Mouse (Mus musculus) embryonic facial prominence, embryonic 10.5 days (tissue): ENCODE results near the gene Agps. TPM values are rescaled to one million over a fixed set of nuclear protein-coding genes. Genes with fewer than 3 reads are reported as not detected.

ENCODE experiments used
- DNase-seq: peaks from one replicate; pipeline ENCODE4 v3.0.0-alpha.2; 2017; ENCODE audit warnings: low spot score
- H3K27ac ChIP-seq: fragments of 300-500 bp; sonication (generic); replicated peaks from 2 replicates; pipeline ENCODE4 v1.5.1; 2016; ENCODE audit warnings: mild to moderate bottlenecking
- H3K27me3 ChIP-seq: fragments of 300-500 bp; sonication (generic); replicated peaks from 2 replicates; pipeline ENCODE4 v1.6.1; 2016; ENCODE audit warnings: low read depth, mild to moderate bottlenecking; ENCODE audit not compliant: poor library complexity, severe bottlenecking
- H3K36me3 ChIP-seq: fragments of 300-500 bp; sonication (generic); replicated peaks from 2 replicates; pipeline ENCODE4 v1.6.1; 2016; ENCODE audit warnings: mild to moderate bottlenecking, moderate library complexity
- H3K4me1 ChIP-seq: fragments of 300-500 bp; sonication (generic); 2 replicates; pipeline ENCODE4 v1.6.1; 2016
- H3K4me3 ChIP-seq: fragments of 300-500 bp; sonication (generic); 2 replicates; pipeline ENCODE4 v1.5.1; 2016; ENCODE audit warnings: mild to moderate bottlenecking, moderate library complexity
- H3K9me3 ChIP-seq: fragments of 300-500 bp; sonication (generic); 2 replicates; pipeline ENCODE4 v1.6.1; 2016; ENCODE audit warnings: mild to moderate bottlenecking
- WGBS: fragments of 180-500 bp; shearing (Covaris S2); methylation state at CpG from one replicate; pipeline ENCODE4 v1.1.7; 2016; 5-methylcytosine and 5-hydroxymethylcytosine counted together
- polyA plus RNA-seq: library from polyadenylated mRNA; unstranded; fragments of >200 nt; fragmentation: Nextera tagmentation; extraction: Ambion mirVana; gene quantifications from 2 replicates; pipeline ENCODE4 v1.2.1, GENCODE M21; 2016

Gene Agps
- polyA plus RNA-seq, 1 experiment from 2014 or later: 48.7 TPM

DNA sequence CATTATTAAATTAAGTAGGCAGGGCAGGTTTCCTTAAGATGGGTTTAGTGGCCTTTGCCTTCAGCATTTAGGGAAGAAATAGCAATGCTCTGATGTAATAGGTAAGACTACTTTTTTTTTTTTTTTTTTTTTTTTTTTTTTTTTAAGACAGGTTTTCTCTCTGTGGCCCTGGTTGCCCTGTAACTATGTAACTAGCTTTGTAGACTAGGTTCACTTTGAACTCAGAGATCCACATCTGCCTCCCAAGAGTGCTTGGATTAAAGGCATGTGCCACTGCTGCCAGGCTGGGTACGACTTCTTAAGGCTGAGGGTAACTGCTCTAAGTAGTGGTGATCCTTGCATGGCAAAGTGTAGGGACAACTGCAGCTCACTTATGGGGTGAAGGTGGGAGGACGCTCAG lies 2.5 kb downstream of the Agps start:
- H3K4me3 ChIP-seq: no peak overlapping the region
- no peaks in the 10 kb centered on the region for H3K9me3 ChIP-seq
- peaks cover 37% of the 10 kb centered on the region for H3K4me1 ChIP-seq
- DNase-seq: no peak
- H3K27ac ChIP-seq: no peak overlapping the region
- no peaks in the 10 kb centered on the region for H3K27me3 ChIP-seq
- peaks cover 5% of the 10 kb centered on the region; the same call in 1 of the 2 replicates for H3K36me3 ChIP-seq
- WGBS: 82% methylated on average over 2 of the region's 2 CpGs

DNA sequence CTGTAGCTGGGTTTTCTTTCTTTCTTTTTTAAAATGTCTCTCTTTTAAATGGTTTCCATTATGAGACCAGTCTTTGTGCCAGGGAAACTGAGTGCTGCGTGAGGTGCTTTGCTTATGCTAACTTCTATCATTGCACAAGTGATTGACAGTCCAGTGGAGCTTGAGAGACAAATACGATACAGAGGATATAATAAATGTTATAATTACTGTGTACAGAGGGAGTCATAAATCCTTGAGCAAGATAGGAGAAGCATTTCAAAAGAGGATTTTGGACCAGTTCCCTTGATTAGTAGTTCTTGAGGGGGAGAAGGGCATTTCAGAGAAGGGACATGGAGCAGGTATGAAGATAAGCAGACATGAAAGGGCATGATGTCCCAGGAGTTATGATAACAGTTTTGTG lies 10.3 kb downstream of the Agps start:
- Histone ChIP-seq H3K4me3 (no peak overlapping the region), H3K9me3 (no peaks in the 10 kb centered on the region), H3K27me3 (no peaks in the 10 kb centered on the region), H3K27ac (no peak overlapping the region), H3K4me1 (0 out of 2 replicates have a peak, but pooled peaks cover 5% of the 10 kb centered on the region), H3K36me3 (no peaks in the 10 kb centered on the region)
- no peak for DNase-seq
- WGBS: 88% methylated on average over 2 of the region's 2 CpGs

DNA sequence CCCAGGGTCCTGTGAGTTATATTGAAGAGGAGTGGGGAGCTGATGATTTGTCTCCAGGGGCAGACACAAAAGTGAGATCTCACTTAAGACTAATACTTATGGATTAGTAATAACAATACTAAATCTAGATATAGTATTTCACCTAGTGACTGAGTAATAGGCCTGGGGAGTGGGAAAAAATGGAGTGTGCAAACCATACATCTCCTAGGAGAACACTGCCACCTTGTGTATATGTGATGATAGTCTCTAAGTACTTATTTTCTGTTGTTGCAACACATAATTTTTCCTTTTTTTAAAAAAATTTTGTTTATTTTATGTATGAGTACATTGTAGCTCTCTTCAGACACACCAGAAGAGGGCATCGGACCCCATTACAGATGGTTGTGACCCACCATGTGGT lies 15.7 kb downstream of the Agps start:
- no peak overlapping the region for H3K27ac ChIP-seq
- 95% methylated on average over 1 of the region's 1 CpGs for WGBS
- no peaks in the 10 kb centered on the region for H3K27me3 ChIP-seq
- H3K4me3 ChIP-seq: no peak overlapping the region
- no peaks in the 10 kb centered on the region for H3K9me3 ChIP-seq
- DNase-seq: no peak
- 0 out of 2 replicates have a peak, but pooled peaks cover 4% of the 10 kb centered on the region for H3K36me3 ChIP-seq
- H3K4me1 ChIP-seq: peaks cover 6% of the 10 kb centered on the region; the same call in 1 of the 2 replicates

DNA sequence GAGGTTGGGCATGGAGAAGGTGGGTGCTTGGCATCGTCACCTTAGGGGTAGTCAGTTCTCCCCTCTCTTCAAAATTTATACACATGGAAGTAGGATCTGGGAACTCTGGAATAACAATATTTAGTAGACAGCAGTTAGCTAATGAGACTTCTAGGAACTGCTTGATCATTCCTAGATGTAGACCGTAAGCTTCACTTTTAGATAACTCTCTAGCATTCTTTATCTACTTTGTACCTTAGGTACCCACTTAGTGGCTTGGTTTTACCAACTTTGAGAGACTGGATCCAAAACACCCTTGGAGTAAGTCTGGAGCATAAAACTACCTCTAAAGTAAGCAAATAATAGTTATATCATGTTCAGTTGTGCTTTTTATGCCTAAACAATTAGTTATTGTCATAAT lies 20.5 kb downstream of the Agps start:
- peaks cover 22% of the 10 kb centered on the region for H3K36me3 ChIP-seq
- H3K9me3 ChIP-seq: no peaks in the 10 kb centered on the region
- no peak overlapping the region for H3K4me3 ChIP-seq
- peaks cover 5% of the 10 kb centered on the region; the same call in 1 of the 2 replicates for H3K4me1 ChIP-seq
- 90% methylated on average over 2 of the region's 2 CpGs for WGBS
- no peak overlapping the region for H3K27ac ChIP-seq
- no peaks in the 10 kb centered on the region for H3K27me3 ChIP-seq
- no peak for DNase-seq

DNA sequence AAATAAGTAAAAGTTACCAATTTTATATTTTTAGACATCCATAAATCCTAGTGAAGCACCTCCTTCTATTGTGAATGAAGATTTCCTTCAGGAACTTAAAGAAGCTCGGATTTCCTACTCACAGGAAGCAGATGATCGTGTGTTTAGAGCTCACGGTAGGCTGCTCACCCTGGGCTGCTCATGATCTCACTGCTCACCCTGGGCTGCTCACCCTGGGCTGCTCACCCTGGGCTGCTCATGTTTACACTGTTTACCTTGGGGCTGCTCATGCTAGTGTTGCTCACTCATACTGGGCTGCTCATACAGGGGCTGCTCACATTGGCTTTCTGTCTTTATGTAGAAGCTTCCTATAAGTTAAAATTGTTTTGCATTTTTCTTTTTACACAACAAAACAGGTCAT lies 22.2 kb downstream of the Agps start:
- H3K27ac ChIP-seq: no peak overlapping the region
- peaks cover 36% of the 10 kb centered on the region for H3K36me3 ChIP-seq
- 40% methylated on average over 3 of the region's 3 CpGs for WGBS
- no peaks in the 10 kb centered on the region for H3K27me3 ChIP-seq
- H3K4me3 ChIP-seq: no peak overlapping the region
- H3K4me1 ChIP-seq: peaks cover 5% of the 10 kb centered on the region; the same call in 1 of the 2 replicates
- no peaks in the 10 kb centered on the region for H3K9me3 ChIP-seq
- DNase-seq: no peak

DNA sequence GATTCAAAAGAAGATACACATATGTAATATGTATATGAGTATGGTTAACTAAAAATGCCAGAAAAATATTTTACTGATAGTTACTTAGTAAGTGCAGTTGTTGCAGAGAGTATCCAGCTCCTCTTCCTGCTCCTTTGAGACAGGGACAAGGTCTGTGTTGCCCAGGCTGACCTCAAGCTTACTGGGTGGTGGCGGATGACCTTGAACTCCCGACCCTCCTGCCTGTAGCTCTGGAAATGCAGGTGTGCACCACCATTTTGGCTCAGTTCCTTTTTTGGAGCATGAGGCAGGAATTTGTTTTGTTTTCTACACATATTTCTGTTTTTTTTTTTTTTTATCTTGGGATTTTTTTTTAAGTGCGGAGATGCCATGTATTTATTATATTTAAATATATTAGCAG lies 29.1 kb downstream of the Agps start:
- Histone ChIP-seq H3K27ac (no peak overlapping the region), H3K27me3 (no peaks in the 10 kb centered on the region), H3K4me1 (no peaks in the 10 kb centered on the region), H3K4me3 (no peak overlapping the region), H3K36me3 (peaks cover 58% of the 10 kb centered on the region), H3K9me3 (no peaks in the 10 kb centered on the region)
- DNase-seq: no peak
- WGBS: 93% methylated on average over 3 of the region's 3 CpGs

DNA sequence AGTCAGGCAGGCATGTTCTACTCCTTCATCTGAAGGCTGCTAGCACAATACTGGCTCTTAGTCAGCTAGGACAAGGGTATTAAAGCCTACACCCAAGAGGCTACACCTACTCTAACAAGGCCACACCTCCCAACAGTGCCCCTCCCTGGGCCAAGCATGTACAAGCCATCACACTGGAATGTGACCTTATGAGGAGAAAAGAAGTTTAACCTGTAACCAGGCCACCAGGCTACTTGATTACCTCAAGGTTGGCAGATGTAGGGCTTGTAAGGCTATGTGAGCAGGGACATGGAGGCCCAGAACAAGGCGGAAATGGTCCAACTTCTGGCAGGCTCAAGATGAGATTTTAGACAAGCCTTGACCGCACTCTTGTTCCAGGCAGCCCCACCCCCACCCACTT lies 37.6 kb downstream of the Agps start:
- WGBS: 86% methylated on average over 2 of the region's 2 CpGs

DNA sequence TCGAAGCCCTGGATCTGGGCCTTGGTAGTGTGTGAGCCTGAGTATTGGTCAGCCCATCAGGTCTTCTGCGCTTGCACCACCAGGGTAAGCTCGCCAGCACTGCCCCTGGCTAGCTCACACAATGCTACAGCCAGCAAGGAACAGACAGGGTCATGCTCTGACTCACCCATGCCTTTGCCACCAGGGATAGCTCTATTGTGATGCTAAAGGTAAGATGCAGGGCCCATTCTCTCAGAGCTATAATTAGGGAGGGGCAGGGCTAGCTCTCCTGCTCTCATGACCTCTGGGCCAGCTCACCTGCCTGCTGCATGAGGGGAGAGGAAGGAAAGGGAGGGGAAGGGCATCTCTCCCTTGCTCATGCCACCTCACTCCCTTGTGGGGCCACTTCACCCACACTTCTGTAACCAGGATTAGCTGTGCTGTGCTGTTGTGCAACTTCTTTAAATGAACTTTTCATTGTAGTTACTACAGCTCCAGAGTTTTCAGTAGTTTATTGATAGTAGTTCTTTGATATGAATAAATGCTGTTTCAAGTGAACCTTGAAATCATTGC lies 42.1 kb downstream of the Agps start:
- H3K27ac ChIP-seq: no peak overlapping the region
- 45% methylated on average over 3 of the region's 3 CpGs for WGBS
- H3K4me1 ChIP-seq: no peaks in the 10 kb centered on the region
- H3K27me3 ChIP-seq: no peaks in the 10 kb centered on the region
- H3K4me3 ChIP-seq: no peak overlapping the region
- H3K9me3 ChIP-seq: no peaks in the 10 kb centered on the region
- peaks cover 42% of the 10 kb centered on the region for H3K36me3 ChIP-seq
- no peak for DNase-seq

More for the DNA sequence above, 37.6 kb downstream of the Agps start:
- peaks cover 39% of the 10 kb centered on the region for H3K36me3 ChIP-seq
- no peak overlapping the region for H3K4me3 ChIP-seq
- DNase-seq: no peak
- H3K27ac ChIP-seq: no peak overlapping the region
- no peaks in the 10 kb centered on the region for H3K4me1 ChIP-seq
- no peaks in the 10 kb centered on the region for H3K27me3 ChIP-seq
- no peaks in the 10 kb centered on the region for H3K9me3 ChIP-seq

DNA sequence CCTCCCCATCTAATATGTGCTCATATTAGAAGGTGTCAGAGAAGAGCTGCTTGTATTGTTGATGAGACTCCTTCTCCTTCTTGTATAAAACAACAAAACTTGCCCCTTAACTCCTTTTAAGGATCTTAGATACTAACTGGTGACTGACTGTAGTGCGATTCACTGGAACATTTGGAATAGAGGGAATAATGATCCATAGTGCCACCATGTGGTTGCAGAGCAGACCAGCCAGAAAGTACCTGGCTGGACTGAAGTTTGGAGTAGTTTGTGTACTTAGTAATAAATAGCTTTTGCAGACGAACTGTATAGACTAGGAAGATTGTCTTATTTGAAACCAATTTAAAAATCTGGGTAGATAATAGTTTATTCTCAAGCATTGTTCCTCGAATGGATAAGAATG lies 47.8 kb downstream of the Agps start:
- DNase-seq: no peak
- no peak overlapping the region for H3K4me3 ChIP-seq
- no peaks in the 10 kb centered on the region for H3K4me1 ChIP-seq
- no peaks in the 10 kb centered on the region for H3K27me3 ChIP-seq
- 59% methylated on average over 3 of the region's 3 CpGs for WGBS
- peaks cover 26% of the 10 kb centered on the region for H3K36me3 ChIP-seq
- H3K27ac ChIP-seq: no peak overlapping the region
- H3K9me3 ChIP-seq: no peaks in the 10 kb centered on the region

DNA sequence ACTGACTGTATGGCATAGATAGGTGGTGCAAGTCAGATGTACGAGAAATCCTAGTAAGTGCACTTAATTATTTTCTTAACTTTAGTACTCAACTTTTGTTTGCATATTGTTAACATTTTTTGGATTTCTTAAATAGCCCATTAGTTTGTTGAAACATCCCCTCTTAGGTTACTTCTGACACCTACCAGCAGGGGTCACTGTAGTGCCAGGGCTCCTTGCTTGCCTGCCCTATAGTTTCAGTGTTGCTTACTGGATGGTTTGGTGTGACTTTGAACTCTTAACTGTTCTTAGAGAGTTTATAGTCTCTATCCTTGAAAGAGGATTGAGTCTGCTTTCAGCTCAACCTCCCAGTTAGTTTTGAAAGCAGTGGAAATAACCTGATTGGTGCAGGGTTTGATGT lies 51.6 kb downstream of the Agps start:
- Histone ChIP-seq H3K9me3 (no peaks in the 10 kb centered on the region), H3K36me3 (peaks cover 17% of the 10 kb centered on the region), H3K27me3 (no peaks in the 10 kb centered on the region), H3K4me3 (no peak overlapping the region), H3K4me1 (no peaks in the 10 kb centered on the region), H3K27ac (no peak overlapping the region)
- 49% methylated on average over 1 of the region's 1 CpGs for WGBS
- DNase-seq: peak; percentile 62

DNA sequence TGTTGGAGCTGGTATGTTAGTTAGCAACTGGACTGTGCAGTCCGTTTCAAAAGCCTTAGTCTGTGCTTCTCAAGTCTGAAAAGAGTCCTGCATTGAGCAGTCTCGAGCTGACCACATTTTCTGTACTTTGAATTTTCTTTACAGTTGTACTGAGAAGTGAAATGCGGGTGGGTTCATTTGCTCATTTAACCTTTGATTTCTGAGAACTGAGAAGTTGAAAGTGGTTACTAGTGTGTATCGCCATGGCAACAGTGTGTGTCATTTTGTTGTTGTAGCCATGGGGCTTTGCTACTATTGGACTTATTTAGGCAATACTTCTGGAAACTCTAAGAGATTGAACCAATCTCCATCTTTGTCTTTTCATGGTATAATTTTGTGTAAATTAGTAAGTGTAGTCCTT lies 60.0 kb downstream of the Agps start:
- Histone ChIP-seq H3K27me3 (no peaks in the 10 kb centered on the region), H3K27ac (no peak overlapping the region), H3K36me3 (peaks cover 14% of the 10 kb centered on the region), H3K4me1 (peaks cover 11% of the 10 kb centered on the region), H3K4me3 (no peak overlapping the region), H3K9me3 (no peaks in the 10 kb centered on the region)
- peak; percentile 29 for DNase-seq
- 63% methylated on average over 4 of the region's 4 CpGs for WGBS

DNA sequence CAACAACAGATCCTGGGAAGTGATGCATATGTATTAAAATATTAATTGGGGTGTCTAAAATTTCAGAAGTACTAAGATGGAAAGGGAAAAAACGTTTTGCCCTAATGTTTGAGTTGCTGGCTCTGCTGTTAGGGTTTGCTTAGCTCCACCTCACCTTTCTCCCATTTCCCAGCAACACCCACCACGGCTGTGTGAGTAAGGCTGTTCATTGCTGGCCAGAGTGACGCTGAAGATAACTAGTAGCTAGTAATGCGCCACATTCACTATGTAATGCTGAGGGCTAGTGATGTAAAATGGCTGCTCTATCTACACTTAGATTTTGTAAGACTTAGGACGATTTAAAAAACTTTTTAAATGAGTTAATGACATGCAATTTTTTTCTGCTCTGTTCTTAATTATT lies 63.7 kb downstream of the Agps start:
- no peak for DNase-seq
- Histone ChIP-seq H3K36me3 (peaks cover 23% of the 10 kb centered on the region), H3K27ac (no peak overlapping the region)

DNA sequence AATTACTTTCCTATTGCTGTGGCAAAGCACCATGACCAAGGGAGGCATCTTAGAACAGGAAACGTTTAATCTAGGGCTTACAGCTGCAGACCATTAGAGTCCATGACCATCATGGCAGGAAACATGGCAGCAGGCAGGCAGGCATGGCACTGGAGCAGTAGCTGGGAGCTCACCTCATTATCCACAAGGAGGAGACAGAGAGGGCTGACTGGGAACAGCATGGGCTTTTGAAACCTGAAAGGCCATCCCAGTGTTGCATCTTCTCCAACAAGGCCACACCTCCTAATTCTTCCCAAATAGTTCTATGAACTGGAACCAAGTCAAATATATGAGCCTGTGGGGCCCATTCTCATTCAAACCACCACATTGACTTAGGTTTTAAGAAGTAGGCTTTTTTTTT lies 68.3 kb downstream of the Agps start:
- DNase-seq: no peak
- 90% methylated on average over 1 of the region's 1 CpGs for WGBS
- Histone ChIP-seq H3K4me3 (no peak overlapping the region), H3K4me1 (no peaks in the 10 kb centered on the region), H3K36me3 (peaks cover 38% of the 10 kb centered on the region), H3K27me3 (no peaks in the 10 kb centered on the region), H3K27ac (no peak overlapping the region), H3K9me3 (peaks cover 6% of the 10 kb centered on the region; the same call in 1 of the 2 replicates)

More for the DNA sequence above, 63.7 kb downstream of the Agps start:
- H3K4me1 ChIP-seq: peaks cover 11% of the 10 kb centered on the region
- H3K4me3 ChIP-seq: no peak overlapping the region
- H3K9me3 ChIP-seq: peaks cover 6% of the 10 kb centered on the region; the same call in 1 of the 2 replicates
- WGBS: 85% methylated on average over 5 of the region's 5 CpGs
- H3K27me3 ChIP-seq: no peaks in the 10 kb centered on the region
